Mouse (Mus musculus): Measurements from ENCODE around the gene Larp4b. TPM values are rescaled to one million over a fixed set of nuclear protein-coding genes. Genes with fewer than 3 reads are reported as not detected.

Gene Larp4b
- total and polyA plus RNA-seq, 3 experiments = 17.0 to 75.3 (median 67.4) TPM

DNA sequence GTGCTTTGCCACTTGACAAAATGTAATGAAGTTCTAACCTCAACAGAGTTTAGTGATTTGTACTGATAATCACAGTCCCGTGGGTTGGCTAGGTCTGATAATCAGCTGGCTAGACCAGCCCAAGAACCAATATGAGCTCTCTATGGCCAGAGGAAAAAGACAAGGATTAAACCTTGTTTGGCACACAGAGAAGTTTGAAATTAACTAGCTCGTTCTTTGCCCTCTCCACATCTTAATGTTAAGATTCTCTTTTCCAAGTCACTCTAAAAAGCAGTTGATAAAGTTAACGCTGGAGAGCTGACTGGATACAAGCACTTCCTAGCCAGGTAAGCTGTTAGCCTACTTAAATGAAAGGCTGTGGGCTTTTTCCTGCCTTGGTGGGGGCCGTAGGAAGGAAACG, 81.5 kb downstream of the Larp4b start:
- H3K79me2 ChIP-seq (replicated peaks; ENCODE audit: control insufficient read depth, insufficient read depth, low read length) = no peaks in the 10 kb centered on the region
- 74% methylated on average over 5 of the region's 5 CpGs for WGBS
- H3K27me3 ChIP-seq (ENCODE audit: control insufficient read depth, insufficient read depth, low read length) = no peaks in the 10 kb centered on the region
- no peaks in the 10 kb centered on the region for H3K36me3 ChIP-seq (ENCODE audit: control insufficient read depth, insufficient read depth, low read length)
- H3K27ac ChIP-seq = no peak overlapping the region
- H3K4me3 ChIP-seq = no peak overlapping the region
- TF ChIP-seq EP300 (IDR thresholded peaks at IDR 0.05; ENCODE audit: insufficient read depth, low read depth, low read length) (no peak), POLR2A (IDR thresholded peaks at IDR 0.05; ENCODE audit: insufficient read depth, low read depth, low read length) (no peak)
- no peak overlapping the region for H3K9ac ChIP-seq (ENCODE audit: low read depth, low read length)
- intact Hi-C loops (cut with DNase I) = no loop called here
- DNase-seq = no peak
- no peaks in the 10 kb centered on the region for H3K4me1 ChIP-seq (ENCODE audit: control insufficient read depth, insufficient read depth, low read length)

DNA sequence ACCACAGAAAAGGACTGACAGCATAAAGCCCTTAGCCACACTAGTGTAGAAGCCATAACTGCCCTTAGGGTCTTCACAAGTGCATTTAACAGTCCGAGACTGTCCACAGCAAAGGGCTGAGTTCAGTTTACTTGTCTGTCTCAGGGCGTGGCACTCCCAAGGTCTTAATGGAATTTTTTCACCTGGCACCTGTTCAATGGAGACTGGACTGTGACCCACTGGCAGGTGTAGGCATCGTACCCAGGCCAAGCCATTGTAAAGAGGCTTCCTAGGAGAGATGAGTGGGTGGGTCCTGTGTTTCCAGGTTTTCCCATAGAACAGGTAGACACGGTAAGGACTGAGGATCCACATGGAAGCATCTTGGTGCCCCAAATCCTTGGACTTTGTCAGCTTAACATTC, 84.6 kb downstream of the Larp4b start:
- TF ChIP-seq EP300 (IDR thresholded peaks at IDR 0.05; ENCODE audit: insufficient read depth, low read depth, low read length) = no peak
- no peak for TF ChIP-seq CTCF (IDR thresholded peaks at IDR 0.05)
- no peak for TF ChIP-seq POLR2A (IDR thresholded peaks at IDR 0.05; ENCODE audit: insufficient read depth, low read depth, low read length)
- Histone ChIP-seq H3K4me1 (ENCODE audit: control insufficient read depth, insufficient read depth, low read length) (no peaks in the 10 kb centered on the region; the same call in 1 of the 2 replicates), H3K79me2 (replicated peaks; ENCODE audit: control insufficient read depth, insufficient read depth, low read length) (no peaks in the 10 kb centered on the region), H3K4me3 (no peak overlapping the region), H3K36me3 (ENCODE audit: control insufficient read depth, insufficient read depth, low read length) (no peaks in the 10 kb centered on the region), H3K27ac (no peak overlapping the region), H3K9ac (ENCODE audit: low read depth, low read length) (no peak overlapping the region), H3K27me3 (ENCODE audit: control insufficient read depth, insufficient read depth, low read length) (no peaks in the 10 kb centered on the region)
- DNase-seq = no peak
- WGBS = 86% methylated on average over 4 of the region's 4 CpGs
- intact Hi-C loops (cut with DNase I) = no loop called here

DNA sequence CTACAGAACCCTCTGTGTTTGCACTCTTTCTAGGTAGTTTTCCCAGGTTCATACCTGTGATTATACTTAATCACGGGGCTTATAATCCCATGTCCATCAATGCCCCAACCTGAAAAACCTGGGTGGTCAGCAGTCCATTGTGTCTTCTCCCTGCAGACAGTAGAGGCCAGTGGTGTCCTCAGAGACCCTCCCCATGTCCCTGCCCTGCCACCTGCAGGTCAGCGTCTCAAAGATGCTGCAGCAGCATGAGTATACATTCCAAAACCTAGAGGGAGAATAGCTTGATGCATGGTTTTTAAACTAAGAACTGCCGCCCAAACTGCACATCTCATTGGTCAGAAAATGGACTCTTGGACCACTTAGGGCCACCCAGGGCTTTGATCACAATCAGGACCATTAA, 85.0 kb downstream of the Larp4b start:
- no peak for DNase-seq
- no peaks in the 10 kb centered on the region for H3K27me3 ChIP-seq (ENCODE audit: control insufficient read depth, insufficient read depth, low read length)
- H3K4me3 ChIP-seq = no peak overlapping the region
- H3K27ac ChIP-seq = no peak overlapping the region
- no peaks in the 10 kb centered on the region for H3K36me3 ChIP-seq (ENCODE audit: control insufficient read depth, insufficient read depth, low read length)
- no peak for TF ChIP-seq EP300 (IDR thresholded peaks at IDR 0.05; ENCODE audit: insufficient read depth, low read depth, low read length)
- no peak for TF ChIP-seq CTCF (IDR thresholded peaks at IDR 0.05)
- no peak for TF ChIP-seq POLR2A (IDR thresholded peaks at IDR 0.05; ENCODE audit: insufficient read depth, low read depth, low read length)
- H3K4me1 ChIP-seq (ENCODE audit: control insufficient read depth, insufficient read depth, low read length) = no peaks in the 10 kb centered on the region; the same call in 1 of the 2 replicates
- intact Hi-C loops (cut with DNase I) = no loop called here
- no peak overlapping the region for H3K9ac ChIP-seq (ENCODE audit: low read depth, low read length)
- H3K79me2 ChIP-seq (replicated peaks; ENCODE audit: control insufficient read depth, insufficient read depth, low read length) = no peaks in the 10 kb centered on the region
- WGBS = 68% methylated on average over 3 of the region's 3 CpGs

DNA sequence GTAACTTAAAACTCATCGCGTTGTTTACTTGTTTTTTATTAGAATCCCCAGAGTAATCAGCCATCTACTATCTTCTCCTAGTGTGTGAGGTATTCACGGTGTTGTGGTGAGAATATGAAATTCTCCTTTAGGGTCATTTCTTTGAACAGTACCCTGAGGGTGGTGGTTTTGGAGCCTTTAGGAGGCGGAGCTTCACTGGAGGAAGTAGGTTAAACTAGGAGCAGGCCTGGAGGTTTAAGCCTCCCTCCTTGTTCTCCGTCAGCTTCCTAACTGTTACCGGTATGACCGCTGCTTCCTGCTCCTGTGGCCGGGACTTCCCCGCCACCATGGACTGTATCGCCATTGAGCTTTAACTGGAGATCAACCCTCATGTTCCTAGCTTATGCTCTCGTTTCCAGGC, 86.5 kb downstream of the Larp4b start:
- no peaks in the 10 kb centered on the region for H3K36me3 ChIP-seq (ENCODE audit: control insufficient read depth, insufficient read depth, low read length)
- peak; percentile 15 to 33 for DNase-seq
- H3K9ac ChIP-seq (ENCODE audit: low read depth, low read length) = no peak overlapping the region
- 33% methylated on average over 11 of the region's 11 CpGs for WGBS
- TF ChIP-seq CTCF (IDR thresholded peaks at IDR 0.05) (no peak), POLR2A (IDR thresholded peaks at IDR 0.05; ENCODE audit: insufficient read depth, low read depth, low read length) (no peak), EP300 (IDR thresholded peaks at IDR 0.05; ENCODE audit: insufficient read depth, low read depth, low read length) (no peak)
- H3K27me3 ChIP-seq (ENCODE audit: control insufficient read depth, insufficient read depth, low read length) = no peaks in the 10 kb centered on the region
- no peaks in the 10 kb centered on the region; the same call in 1 of the 2 replicates for H3K4me1 ChIP-seq (ENCODE audit: control insufficient read depth, insufficient read depth, low read length)
- H3K79me2 ChIP-seq (replicated peaks; ENCODE audit: control insufficient read depth, insufficient read depth, low read length) = no peaks in the 10 kb centered on the region
- H3K4me3 ChIP-seq = peak overlapping the region; percentile 20; the same call in 1 of the 2 replicates
- intact Hi-C loops (cut with DNase I) = loop anchor here (5.0 kb wide), 1 partner anchor 97 kb away; the partner anchor contains the start of gene Dip2c
- H3K27ac ChIP-seq = no peak overlapping the region

DNA sequence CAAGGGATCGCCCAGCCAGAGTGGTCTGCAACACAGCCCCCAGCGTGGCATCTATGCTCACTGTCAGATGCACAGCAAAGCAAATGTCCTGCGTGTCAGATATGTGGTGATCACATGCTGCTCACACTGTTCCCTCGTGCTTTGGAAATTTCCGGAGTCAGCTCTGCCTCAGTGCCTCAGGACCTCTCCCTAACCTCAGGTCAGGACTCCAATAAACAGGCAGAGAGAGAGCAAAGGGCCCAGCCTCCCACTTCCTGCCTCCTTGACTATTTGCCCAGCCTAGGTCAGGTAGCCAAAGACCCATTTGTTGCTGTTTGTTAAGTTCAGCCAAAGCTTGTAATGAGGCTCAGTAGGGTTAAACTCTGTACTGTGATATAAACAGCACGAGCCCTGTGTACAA, 87.4 kb downstream of the Larp4b start:
- H3K9ac ChIP-seq (ENCODE audit: low read depth, low read length) = no peak overlapping the region
- no peaks in the 10 kb centered on the region for H3K27me3 ChIP-seq (ENCODE audit: control insufficient read depth, insufficient read depth, low read length)
- no peak overlapping the region for H3K4me3 ChIP-seq
- intact Hi-C loops (cut with DNase I) = loop anchor here (5.0 kb wide), 1 partner anchor 96 kb away; the partner anchor contains the start of gene Dip2c
- H3K79me2 ChIP-seq (replicated peaks; ENCODE audit: control insufficient read depth, insufficient read depth, low read length) = no peaks in the 10 kb centered on the region
- no peaks in the 10 kb centered on the region; the same call in 1 of the 2 replicates for H3K4me1 ChIP-seq (ENCODE audit: control insufficient read depth, insufficient read depth, low read length)
- no peak for DNase-seq
- H3K27ac ChIP-seq = no peak overlapping the region
- 66% methylated on average over 6 of the region's 6 CpGs for WGBS
- TF ChIP-seq POLR2A (IDR thresholded peaks at IDR 0.05; ENCODE audit: insufficient read depth, low read depth, low read length) (no peak), CTCF (IDR thresholded peaks at IDR 0.05) (no peak), EP300 (IDR thresholded peaks at IDR 0.05; ENCODE audit: insufficient read depth, low read depth, low read length) (no peak)
- no peaks in the 10 kb centered on the region for H3K36me3 ChIP-seq (ENCODE audit: control insufficient read depth, insufficient read depth, low read length)

DNA sequence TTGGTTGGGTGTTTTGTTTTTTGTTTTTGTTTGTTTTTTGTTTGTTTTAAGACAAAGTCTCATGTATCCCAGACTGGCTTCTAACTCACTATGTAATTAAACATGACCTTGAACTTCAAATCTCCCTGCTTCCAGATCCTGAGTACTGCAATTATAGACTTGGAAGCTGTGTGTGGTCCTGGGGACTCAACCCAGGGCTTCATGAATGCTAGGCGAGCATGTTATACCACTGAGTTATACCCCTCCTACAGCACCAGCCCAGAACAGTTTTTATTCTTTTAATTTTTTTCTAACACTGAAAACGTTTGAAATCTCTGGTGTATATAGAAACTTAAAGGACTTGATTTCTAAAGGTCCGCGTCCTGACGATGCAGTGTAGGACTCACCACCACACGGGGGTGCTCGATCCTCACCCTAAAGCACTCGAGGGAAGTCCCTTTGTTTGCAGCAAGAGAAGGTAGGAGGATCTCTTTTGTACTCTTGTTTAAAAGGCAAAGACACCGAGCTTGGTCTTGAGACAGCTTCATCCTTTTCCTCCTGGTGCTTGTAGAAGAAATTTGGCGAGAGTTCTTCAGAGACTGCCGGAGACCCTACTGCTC, 88.1 kb downstream of the Larp4b start:
- no peaks in the 10 kb centered on the region; the same call in 1 of the 2 replicates for H3K4me1 ChIP-seq (ENCODE audit: control insufficient read depth, insufficient read depth, low read length)
- no peaks in the 10 kb centered on the region for H3K36me3 ChIP-seq (ENCODE audit: control insufficient read depth, insufficient read depth, low read length)
- intact Hi-C loops (cut with DNase I) = loop anchor here (1.0 to 5.0 kb wide), 4 partner anchors 96 to 665 kb away; partner anchors contain the start of gene Dip2c
- TF ChIP-seq EP300 (IDR thresholded peaks at IDR 0.05; ENCODE audit: insufficient read depth, low read depth, low read length) (peak; percentile 91), POLR2A (IDR thresholded peaks at IDR 0.05; ENCODE audit: insufficient read depth, low read depth, low read length) (no peak), CTCF (IDR thresholded peaks at IDR 0.05) (peak; percentile 96)
- H3K4me3 ChIP-seq = no peak overlapping the region
- DNase-seq = peak; percentile 74 to 84
- H3K9ac ChIP-seq (ENCODE audit: low read depth, low read length) = no peak overlapping the region
- 11% methylated on average over 11 of the region's 11 CpGs for WGBS
- no peak overlapping the region for H3K27ac ChIP-seq
- no peaks in the 10 kb centered on the region for H3K79me2 ChIP-seq (replicated peaks; ENCODE audit: control insufficient read depth, insufficient read depth, low read length)
- H3K27me3 ChIP-seq (ENCODE audit: control insufficient read depth, insufficient read depth, low read length) = no peaks in the 10 kb centered on the region
